Mouse (Mus musculus): ENCODE data around the gene Tnnt3.

Gene Tnnt3

GRCm38 (mm10) chr7:142507453-142507852, 8.8 kb downstream of the Tnnt3 start:
- DNase-seq (ENCODE audit: low spot score): no peak

DNA sequence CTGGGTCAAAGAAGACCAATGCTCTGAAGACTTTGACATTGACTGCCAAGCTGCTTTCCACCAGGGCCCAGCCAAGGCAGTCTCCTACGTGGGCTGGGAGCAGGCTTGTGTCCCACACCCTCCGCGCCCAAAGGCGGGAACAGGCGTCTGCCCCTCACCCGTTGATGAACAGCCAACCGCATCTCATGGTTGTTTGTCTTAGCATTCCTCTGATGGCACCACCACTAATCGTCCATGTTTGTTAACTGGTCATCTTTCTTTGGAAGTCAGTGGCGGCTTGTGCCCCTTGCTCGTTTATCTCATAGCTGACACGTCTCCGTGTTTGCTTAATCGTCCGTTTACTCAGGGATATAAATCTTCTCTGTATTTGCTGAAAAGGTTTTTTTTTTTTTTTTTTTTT, 10.9 kb downstream of the Tnnt3 start:
- no peak for DNase-seq (ENCODE audit: low spot score)

DNA sequence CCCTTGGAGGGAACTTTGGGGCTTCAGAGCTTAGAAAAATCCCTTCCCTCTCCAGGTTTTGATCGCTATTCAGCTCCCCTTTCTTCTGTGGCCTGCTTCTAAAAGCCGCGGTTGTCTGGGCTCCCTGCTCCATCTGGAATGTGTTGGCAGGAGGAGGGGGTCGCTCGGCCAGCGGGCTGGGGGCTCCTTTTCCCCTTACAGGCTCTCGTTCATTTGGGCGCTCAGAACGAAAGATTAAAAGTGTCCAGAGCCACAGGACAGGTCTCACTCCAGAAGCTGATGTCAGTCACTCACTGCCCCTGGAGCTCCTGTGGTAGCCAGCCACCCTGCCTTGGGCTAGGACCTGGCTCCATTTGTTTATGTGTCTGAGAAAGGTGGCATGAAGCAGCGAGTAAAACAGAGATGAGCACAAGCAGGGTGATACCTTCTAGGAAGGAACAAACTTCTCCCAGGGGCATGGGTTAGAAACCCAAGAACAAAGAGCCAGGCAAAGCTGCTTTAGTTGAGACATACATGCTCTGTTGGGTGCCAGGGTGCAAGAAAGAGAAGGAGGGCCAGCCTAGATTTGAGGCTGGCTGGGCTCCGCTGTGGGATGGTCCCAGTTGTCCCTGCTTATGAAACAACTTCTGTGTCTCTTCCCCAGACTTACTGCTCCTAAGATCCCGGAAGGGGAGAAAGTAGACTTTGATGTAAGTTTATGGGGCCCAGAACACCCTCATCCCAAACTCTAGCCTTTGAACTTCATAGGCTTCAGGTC, 11.6 kb downstream of the Tnnt3 start:
- DNase-seq (ENCODE audit: low spot score): no peak

GRCm38 (mm10) chr7:142514048-142514447, 15.4 kb downstream of the Tnnt3 start:
- DNase-seq (ENCODE audit: low spot score): no peak

DNA sequence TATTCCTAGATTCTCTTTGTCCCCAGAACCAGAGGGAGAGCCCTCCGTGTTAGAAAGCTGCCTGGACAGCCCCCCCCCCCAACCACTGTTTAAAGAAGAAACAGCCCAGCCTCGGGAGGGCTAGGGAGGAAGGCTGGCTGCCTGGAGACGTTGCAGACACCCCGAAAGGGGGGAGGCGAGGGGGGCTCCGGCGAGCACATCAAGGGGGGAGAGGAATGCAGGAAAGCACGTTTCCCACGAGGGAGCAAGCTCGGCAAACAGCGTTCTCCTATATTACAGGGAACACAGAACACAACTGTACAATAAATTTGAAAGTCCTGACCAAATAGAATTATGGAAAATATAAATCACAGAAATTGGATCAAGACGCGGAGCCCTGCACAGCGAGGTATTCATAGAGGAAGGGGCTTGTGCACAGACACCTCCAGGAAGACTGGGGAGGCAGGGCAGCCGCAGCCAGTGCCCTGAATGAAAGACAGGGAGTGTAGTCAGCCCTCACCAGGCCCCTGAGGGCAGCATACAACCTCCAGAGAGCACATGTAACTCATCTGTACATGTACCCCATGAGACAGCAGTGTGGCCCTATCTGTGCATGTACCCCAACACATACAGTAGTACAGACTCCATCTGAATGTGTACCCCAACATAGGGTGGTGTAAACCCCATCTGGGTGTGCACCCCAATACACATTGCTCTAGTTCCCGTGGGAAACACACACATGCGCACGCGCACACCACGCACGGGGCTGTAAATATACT, 17.8 kb downstream of the Tnnt3 start:
- no peak for DNase-seq (ENCODE audit: low spot score)

- no peak for DNase-seq (ENCODE audit: low spot score)
Measured at GRCm38 (mm10) chr7:142517531-142517930, 18.9 kb downstream of the Tnnt3 start.

- no peak for DNase-seq (ENCODE audit: low spot score)
Measured at GRCm38 (mm10) chr7:142520331-142520730, 21.7 kb downstream of the Tnnt3 start.

- no peak for DNase-seq (ENCODE audit: low spot score)
Measured at GRCm38 (mm10) chr7:142522352-142522751, 23.7 kb downstream of the Tnnt3 start.

GRCm38 (mm10) chr7:142523200-142523990, 24.8 kb downstream of the Tnnt3 start:
- DNase-seq (ENCODE audit: low spot score): no peak

GRCm38 (mm10) chr7:142525342-142526178, 26.9 kb downstream of the Tnnt3 start:
- no peak for DNase-seq (ENCODE audit: low spot score)

GRCm38 (mm10) chr7:142529350-142529749, 30.7 kb downstream of the Tnnt3 start:
- DNase-seq (ENCODE audit: low spot score): no peak

DNA sequence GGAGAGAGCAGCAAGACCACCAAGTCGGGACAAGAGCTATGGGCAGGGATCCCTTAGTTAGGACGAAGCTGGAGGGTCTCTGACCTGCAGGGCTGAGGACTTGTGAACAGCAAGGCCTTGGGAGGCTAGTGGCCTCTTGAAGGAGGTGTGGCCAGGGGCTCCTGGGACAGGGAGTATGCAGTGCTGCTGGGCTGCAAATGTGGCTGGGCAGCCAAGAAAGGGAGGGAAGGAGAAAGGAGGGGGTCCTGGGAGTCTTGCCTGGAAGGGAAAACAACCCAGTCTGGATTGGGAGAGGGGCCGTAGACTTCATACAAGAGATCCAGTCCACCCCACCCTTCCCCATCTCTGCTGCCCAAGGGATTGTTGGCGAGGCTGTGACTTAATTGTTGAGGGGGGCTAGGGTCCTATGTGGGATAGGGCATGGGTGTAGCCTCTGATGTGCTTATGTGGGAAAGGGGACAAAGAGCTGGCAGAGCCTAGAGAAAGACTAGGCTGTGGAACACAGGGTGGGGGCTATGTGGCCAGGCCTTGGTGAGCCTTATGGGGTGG, 33.4 kb downstream of the Tnnt3 start:
- DNase-seq (ENCODE audit: low spot score): no peak

DNA sequence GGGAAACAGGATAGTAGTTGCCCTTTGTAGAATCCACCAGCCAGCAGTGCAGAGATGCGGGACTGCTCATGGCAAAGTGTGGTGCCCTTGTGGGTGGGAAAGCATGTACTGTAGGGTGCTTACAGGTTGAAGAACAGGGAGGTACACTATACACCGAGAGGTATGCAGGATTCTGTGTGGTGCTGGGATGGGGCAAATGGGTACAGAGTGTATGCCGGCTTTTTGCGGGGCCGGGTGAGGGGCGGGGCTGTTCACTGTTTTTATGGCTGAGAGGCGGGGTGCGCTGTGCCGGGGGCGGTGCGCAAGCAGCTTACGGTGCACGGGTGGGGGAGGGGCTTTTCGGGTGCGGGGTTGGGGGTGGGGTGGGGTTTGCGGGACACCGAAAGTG, 34.0 kb downstream of the Tnnt3 start, which contains the start of gene Mrpl23:
TSS of gene Mrpl23 (plus strand) at position 16 of the 388 bp plus-strand sequence.
- DNase-seq (ENCODE audit: low spot score): no peak

- DNase-seq (ENCODE audit: low spot score): peak; percentile 89
Measured at GRCm38 (mm10) chr7:142533059-142533855, 34.6 kb downstream of the Tnnt3 start.

GRCm38 (mm10) chr7:142535116-142535515, 36.5 kb downstream of the Tnnt3 start:
- DNase-seq (ENCODE audit: low spot score): no peak

DNA sequence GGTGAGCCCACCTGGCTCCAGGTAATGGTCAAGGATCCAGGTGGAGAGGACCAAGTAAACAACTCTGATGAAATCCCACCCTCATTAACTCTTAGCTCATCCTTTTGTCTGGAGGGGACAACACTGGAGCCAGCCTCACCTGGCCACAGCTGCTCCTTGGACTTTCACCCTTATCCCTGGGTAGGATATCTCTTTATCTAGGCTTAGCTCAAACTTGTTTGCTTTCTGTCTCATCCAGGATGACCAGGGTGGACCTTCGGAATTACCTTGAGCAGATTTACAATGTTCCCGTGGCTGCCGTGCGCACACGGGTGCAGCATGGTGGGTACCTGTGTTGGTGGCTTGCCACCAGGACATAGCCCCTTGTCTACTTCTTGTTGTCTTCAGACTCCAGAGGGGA, 37.2 kb downstream of the Tnnt3 start:
- no peak for DNase-seq (ENCODE audit: low spot score)

- no peak for DNase-seq (ENCODE audit: low spot score)
Measured at GRCm38 (mm10) chr7:142537181-142537580, 38.5 kb downstream of the Tnnt3 start.

GRCm38 (mm10) chr7:142537879-142538278, 39.2 kb downstream of the Tnnt3 start:
- DNase-seq (ENCODE audit: low spot score): peak; percentile 66

DNA sequence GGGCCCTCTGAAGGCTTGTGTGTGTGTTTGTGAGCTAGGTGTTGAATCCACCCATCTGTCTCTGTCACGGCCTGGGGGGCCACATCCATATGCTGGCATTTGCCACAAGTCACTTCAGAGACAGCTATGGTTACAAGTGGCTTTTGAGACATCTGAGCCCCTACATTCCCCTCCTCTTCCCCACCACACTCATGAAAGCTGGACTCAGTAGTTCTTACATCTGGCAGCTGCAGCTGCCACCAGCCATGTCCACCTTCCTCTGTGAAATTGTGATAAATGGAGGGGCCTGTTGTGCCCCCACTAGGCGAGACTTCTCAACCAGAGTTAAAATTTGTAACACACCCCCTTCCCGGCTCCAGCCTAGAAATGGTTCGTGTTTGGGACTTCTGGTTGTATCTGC, 39.7 kb downstream of the Tnnt3 start:
- no peak for DNase-seq (ENCODE audit: low spot score)

DNA sequence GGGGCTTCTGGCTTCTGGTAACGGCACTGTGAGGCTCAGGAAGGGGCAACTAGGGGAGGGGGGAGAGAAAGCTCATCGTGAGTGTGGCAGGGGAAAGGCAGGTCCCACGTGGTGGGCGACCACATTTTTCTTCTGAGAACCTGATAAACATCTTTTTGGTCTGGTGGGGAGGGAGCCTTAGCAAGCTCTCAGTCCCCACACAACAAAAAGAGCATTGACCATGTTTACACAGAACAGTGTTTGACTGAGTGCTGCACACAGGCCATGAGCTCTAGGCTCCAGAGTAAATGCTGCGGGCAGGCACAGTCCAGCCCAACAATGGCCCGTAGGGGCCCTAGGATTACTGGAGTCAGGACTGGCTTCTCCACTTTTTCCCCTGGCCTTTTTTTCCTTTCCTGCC, 40.1 kb downstream of the Tnnt3 start:
- DNase-seq (ENCODE audit: low spot score): no peak

DNA sequence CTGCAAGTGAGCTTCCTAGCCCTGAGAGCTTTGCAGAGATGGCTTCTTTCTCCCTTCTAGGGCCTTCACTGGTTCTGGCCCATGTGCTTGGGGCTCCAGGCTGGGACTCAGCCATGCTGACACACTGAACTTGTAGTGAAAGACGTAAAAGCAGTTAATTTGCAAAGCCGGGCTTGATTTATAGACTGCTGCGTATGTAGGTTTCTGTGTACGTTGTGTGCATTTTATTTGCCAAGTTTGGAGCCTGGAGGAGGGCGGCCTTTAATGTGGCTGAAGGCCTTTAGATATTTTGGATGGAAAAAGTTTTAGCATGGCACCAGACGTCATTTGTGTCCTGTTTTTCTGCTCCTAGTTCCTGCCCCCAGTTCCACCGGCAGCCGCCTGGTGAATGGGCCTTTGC, 41.2 kb downstream of the Tnnt3 start:
- no peak for DNase-seq (ENCODE audit: low spot score)
